Mouse (Mus musculus) embryonic facial prominence, embryonic 15.5 days (tissue): Measurements from ENCODE around the gene Il15ra. TPM values are rescaled to one million over a fixed set of nuclear protein-coding genes. Genes with fewer than 3 reads are reported as not detected.

Experiments used
- ATAC-seq: fragments of 200-750 bp; cut with Nextera tagmentation; 2 replicates; pipeline ENCODE4 v1.8.0; 2017; ENCODE audit warnings: low read depth, moderate TSS enrichment; ENCODE audit not compliant: insufficient number of reproducible peaks, low FRiP score, low TSS enrichment
- H3K27ac ChIP-seq: fragments of 300-500 bp; sonication (generic); replicated peaks from 2 replicates; pipeline ENCODE4 v1.5.1; 2015; ENCODE audit warnings: mild to moderate bottlenecking, inconsistent platforms
- H3K27me3 ChIP-seq: fragments of 300-500 bp; sonication (generic); 2 replicates; pipeline ENCODE4 v1.6.1; 2015; ENCODE audit warnings: inconsistent platforms
- H3K36me3 ChIP-seq: fragments of 300-500 bp; sonication (generic); 2 replicates; pipeline ENCODE4 v1.6.1; 2015; ENCODE audit warnings: mild to moderate bottlenecking, inconsistent platforms
- H3K4me1 ChIP-seq: fragments of 300-500 bp; sonication (generic); 2 replicates; pipeline ENCODE4 v1.6.1; 2015; ENCODE audit warnings: inconsistent platforms
- H3K4me2 ChIP-seq: fragments of 300-500 bp; sonication (generic); replicated peaks from 2 replicates; pipeline ENCODE4 v1.6.1; 2015; ENCODE audit warnings: mild to moderate bottlenecking, inconsistent platforms
- H3K4me3 ChIP-seq: fragments of 300-500 bp; sonication (generic); replicated peaks from 2 replicates; pipeline ENCODE4 v1.5.1; 2015; ENCODE audit warnings: mild to moderate bottlenecking, inconsistent platforms
- H3K9ac ChIP-seq: fragments of 300-500 bp; sonication (generic); 2 replicates; pipeline ENCODE4 v1.6.1; 2015; ENCODE audit warnings: inconsistent platforms
- H3K9me3 ChIP-seq: fragments of 300-500 bp; sonication (generic); replicated peaks from 2 replicates; pipeline ENCODE4 v1.6.1; 2016; ENCODE audit warnings: inconsistent platforms
- WGBS: fragments of 180-500 bp; shearing (Covaris S2); methylation state at CpG from one replicate; pipeline ENCODE4 v1.1.7; 2015; 5-methylcytosine and 5-hydroxymethylcytosine counted together
- polyA plus RNA-seq: library from polyadenylated mRNA; unstranded; fragments of >200 nt; fragmentation: Nextera tagmentation; extraction: Ambion mirVana; gene quantifications from 2 replicates; pipeline ENCODE4 v1.2.1, GENCODE M21; 2015

Il15ra gene
- polyA plus RNA-seq, 1 experiment from 2014 or later, result 3.3 TPM

GRCm38 (mm10) chr2:11778087-11778823, 73.2 kb downstream of the Il15ra start:
- Histone ChIP-seq H3K4me3 (peak overlapping the region; percentile 91), H3K4me2 (peak overlapping the region; percentile 77), H3K27ac (peak overlapping the region; percentile 99), H3K36me3 (peaks cover 25% of the 10 kb centered on the region), H3K9ac (peak overlapping the region; percentile 85), H3K27me3 (no peaks in the 10 kb centered on the region), H3K4me1 (peaks cover 21% of the 10 kb centered on the region), H3K9me3 (no peaks in the 10 kb centered on the region)
- ATAC-seq, result peak; percentile 87
- WGBS, result under 1% methylated on average over 43 of the region's 43 CpGs

Other genes starting within 250 kb of the Il15ra start
- gene Pfkfb3, start 151.2 kb upstream of the Il15ra start, polyA plus RNA-seq, result 13.9 and 16.6 TPM in 2 replicates
- 140 and 142 TPM in 2 replicates for gene Rbm17, start 101.1 kb upstream of the Il15ra start, polyA plus RNA-seq
- not detected in 2 replicates for gene Gm17490, start 79.0 kb upstream of the Il15ra start, polyA plus RNA-seq
- not detected in 2 replicates for gene Il2ra, start 62.5 kb upstream of the Il15ra start, polyA plus RNA-seq
- 117 and 121 TPM in 2 replicates for gene Fbh1, start 72.3 kb downstream of the Il15ra start, polyA plus RNA-seq
- gene Ankrd16, start 72.6 kb downstream of the Il15ra start, polyA plus RNA-seq, result 43.2 and 45.7 TPM in 2 replicates